Mouse (Mus musculus) kidney, adult 2 months (tissue): ENCODE measurements around the gene Ubxn2a. TPM values are rescaled to one million over a fixed set of nuclear protein-coding genes. Genes with fewer than 3 reads are reported as not detected.
"Not testable (repeated sequence)": the region's sequence is repeated elsewhere in the genome, so short reads cannot be mapped to it uniquely, and the experiment has no call there.

Experiments used
- DNase-seq: peaks from one replicate; pipeline ENCODE4 v3.0.0; 2021
- H3K27ac ChIP-seq: fragments of 200-500 bp; 2 replicates; pipeline ENCODE4 v1.5.1; 2012; ENCODE audit warnings: low read depth, low read length, control low read depth, inconsistent platforms; ENCODE audit not compliant: insufficient read depth
- H3K27me3 ChIP-seq: fragments of 200-500 bp; replicated peaks from 2 replicates; pipeline ENCODE4 v1.6.1; 2012; ENCODE audit warnings: mild to moderate bottlenecking, moderate library complexity, low read length, inconsistent platforms; ENCODE audit not compliant: control insufficient read depth, insufficient read depth
- H3K36me3 ChIP-seq: fragments of 200-500 bp; 2 replicates; pipeline ENCODE4 v1.6.1; 2012; ENCODE audit warnings: mild to moderate bottlenecking, moderate library complexity, low read length, inconsistent platforms; ENCODE audit not compliant: control insufficient read depth, insufficient read depth
- H3K4me1 ChIP-seq: fragments of 200-500 bp; 2 replicates; pipeline ENCODE4 v1.6.1; 2011; ENCODE audit warnings: low read length; ENCODE audit not compliant: control insufficient read depth, insufficient read depth
- H3K4me3 ChIP-seq: fragments of 200-500 bp; 2 replicates; pipeline ENCODE4 v1.5.1; 2011; ENCODE audit warnings: mild to moderate bottlenecking, low read depth, low read length, control low read depth; ENCODE audit not compliant: insufficient read depth
- CTCF ChIP-seq: fragments of 200-500 bp; conservative IDR thresholded peaks from 2 replicates; pipeline ENCODE4 v1.5.1; 2011; ENCODE audit warnings: low read depth, mild to moderate bottlenecking, control low read depth, low read length, moderate library complexity, mixed read lengths; ENCODE audit not compliant: insufficient read depth, insufficient read length
- POLR2A ChIP-seq: fragments of 200-500 bp; IDR thresholded peaks from one replicate; pipeline ENCODE4 v1.6.1; 2011; ENCODE audit warnings: low read depth, low read length, control low read depth
- WGBS: fragments of 180-500 bp; shearing (Covaris S2); methylation state at CpG from one replicate; pipeline ENCODE4 v1.1.7; 2018; 5-methylcytosine and 5-hydroxymethylcytosine counted together
- polyA plus RNA-seq: library from polyadenylated mRNA; depleted of rRNA; stranded (reverse); fragments of >200 nt; gene quantifications from 2 replicates; pipeline ENCODE4 v1.2.3, GENCODE M21; 2012

The Ubxn2a gene
- polyA plus RNA-seq, 1 experiment = 10.9 TPM

GRCm38 (mm10) chr12:4916994-4917804 lies 9.7 kb upstream of the Ubxn2a start, which contains the start of gene Atad2b:
Gene Atad2b (plus strand): TSS chr12:4917353.
- under 1% methylated on average over 88 of the region's 89 CpGs for WGBS
- peak; percentile 98 for DNase-seq
- no peaks in the 10 kb centered on the region for H3K27me3 ChIP-seq
- peak within 1 kb of the TSS; percentile 90 for H3K27ac ChIP-seq
- no peaks in the 10 kb centered on the region for H3K36me3 ChIP-seq
- peaks cover 6% of the 10 kb centered on the region for H3K4me1 ChIP-seq
- TF ChIP-seq CTCF (peak; percentile 91), POLR2A (peak; percentile 92)
- H3K4me3 ChIP-seq = peak within 1 kb of the TSS; percentile 87

GRCm38 (mm10) chr12:4914944-4915343 lies 7.4 kb upstream of the Ubxn2a start:
- DNase-seq = no peak
- H3K4me1 ChIP-seq = peaks cover 6% of the 10 kb centered on the region

GRCm38 (mm10) chr12:4914441-4914840 lies 6.9 kb upstream of the Ubxn2a start:
- Histone ChIP-seq H3K4me1 (peaks cover 6% of the 10 kb centered on the region), H3K4me3 (no peak overlapping the region), H3K27ac (no peak overlapping the region), H3K36me3 (no peaks in the 10 kb centered on the region), H3K27me3 (no peaks in the 10 kb centered on the region)
- TF ChIP-seq CTCF (no peak), POLR2A (no peak)
- 77% methylated on average over 3 of the region's 3 CpGs for WGBS
- no peak for DNase-seq

More at GRCm38 (mm10) chr12:4914944-4915343, 7.4 kb upstream of the Ubxn2a start:
- H3K4me3 ChIP-seq = no peak overlapping the region
- WGBS = 85% methylated on average over 3 of the region's 3 CpGs
- no peaks in the 10 kb centered on the region for H3K36me3 ChIP-seq
- H3K27me3 ChIP-seq = no peaks in the 10 kb centered on the region
- H3K27ac ChIP-seq = no peak overlapping the region
- TF ChIP-seq CTCF = no peak
- TF ChIP-seq POLR2A = no peak

- H3K27me3 ChIP-seq = no peaks in the 10 kb centered on the region
- H3K4me3 ChIP-seq = no peak overlapping the region
- no peak for TF ChIP-seq CTCF
- TF ChIP-seq POLR2A = no peak
- no peaks in the 10 kb centered on the region for H3K36me3 ChIP-seq
- H3K27ac ChIP-seq = no peak overlapping the region
- 42% methylated on average over 4 of the region's 4 CpGs for WGBS
- DNase-seq = peak; percentile 83
- H3K4me1 ChIP-seq = peaks cover 3% of the 10 kb centered on the region; the same call in 1 of the 2 replicates
Observed at GRCm38 (mm10) chr12:4911716-4912115, 4.2 kb upstream of the Ubxn2a start.

- H3K36me3 ChIP-seq, H3K4me1 ChIP-seq, H3K4me3 ChIP-seq, H3K27ac ChIP-seq, H3K27me3 ChIP-seq: not testable (repeated sequence)
- peak; percentile 84 for DNase-seq
- 75% methylated on average over 1 of the region's 1 CpGs for WGBS
Observed at GRCm38 (mm10) chr12:4910496-4910895, 3.0 kb upstream of the Ubxn2a start.

- H3K4me1 ChIP-seq = peaks cover 8% of the 10 kb centered on the region; the same call in 1 of the 2 replicates
- H3K4me3 ChIP-seq = no peak overlapping the region
- TF ChIP-seq CTCF (no peak), POLR2A (no peak)
- no peaks in the 10 kb centered on the region for H3K27me3 ChIP-seq
- no peaks in the 10 kb centered on the region for H3K36me3 ChIP-seq
- 90% methylated on average over 7 of the region's 7 CpGs for WGBS
- H3K27ac ChIP-seq = no peak overlapping the region
- no peak for DNase-seq
Observed at GRCm38 (mm10) chr12:4908391-4908790, 886 bp upstream of the Ubxn2a start.

- TF ChIP-seq POLR2A (no peak), CTCF (no peak)
Observed at GRCm38 (mm10) chr12:4906476-4906875, 1.0 kb downstream of the Ubxn2a start.

More at GRCm38 (mm10) chr12:4906476-4906875, 1.0 kb downstream of the Ubxn2a start:
- Histone ChIP-seq H3K4me1 (peaks cover 4% of the 10 kb centered on the region; the same call in 1 of the 2 replicates), H3K27me3 (no peaks in the 10 kb centered on the region), H3K27ac (no peak overlapping the region), H3K4me3 (no peak overlapping the region; the same call in 1 of the 2 replicates), H3K36me3 (peaks cover under 1% of the 10 kb centered on the region; the same call in 1 of the 2 replicates)
- DNase-seq = no peak
- 24% methylated on average over 7 of the region's 7 CpGs for WGBS
